Mouse (Mus musculus): ENCODE results near the gene Shcbp1. TPM values are rescaled to one million over a fixed set of nuclear protein-coding genes. Genes with fewer than 3 reads are reported as not detected.
"Not testable (repeated sequence)": the region's sequence is repeated elsewhere in the genome, so short reads cannot be mapped to it uniquely, and the experiment has no call there.

Shcbp1 gene
- polyA plus RNA-seq, 1 experiment: 1.4 TPM

DNA sequence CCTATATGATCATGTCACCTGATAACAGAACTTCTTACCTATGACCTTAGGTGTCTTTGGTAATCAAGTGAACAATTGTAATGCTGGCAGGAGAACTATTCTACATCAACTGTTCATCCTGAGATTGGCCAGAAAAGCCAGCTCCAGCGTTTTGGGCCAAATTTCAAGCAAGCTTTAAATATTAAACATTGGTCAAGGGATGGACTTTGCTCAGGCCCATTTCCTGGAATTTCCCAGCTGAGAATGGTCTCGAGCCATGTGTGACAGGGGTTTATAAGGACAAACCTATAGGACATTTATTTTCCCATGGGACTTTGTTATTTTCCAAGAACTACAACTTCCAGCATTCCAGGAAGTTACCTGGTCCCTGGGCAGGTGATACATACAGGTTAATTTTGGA lies 63.8 kb downstream of the Shcbp1 start:
- Histone ChIP-seq H3K4me1 (ENCODE audit: control insufficient read depth, insufficient read depth, low read length) (no peaks in the 10 kb centered on the region), H3K4me3 (replicated peaks; ENCODE audit: insufficient read depth, low read depth, low read length) (no peak overlapping the region), H3K27me3 (ENCODE audit: control insufficient read depth, insufficient read depth, low read length) (no peaks in the 10 kb centered on the region), H3K27ac (ENCODE audit: insufficient read depth, low read length) (no peak overlapping the region)
- 51% methylated on average over 2 of the region's 2 CpGs for WGBS
- TF ChIP-seq POLR2A (IDR thresholded peaks at IDR 0.05; ENCODE audit: borderline replicate concordance, insufficient read depth, low read length) (no peak), CTCF (IDR thresholded peaks at IDR 0.05; ENCODE audit: borderline replicate concordance, insufficient read depth, low read depth, low read length) (no peak)
- no peak for DNase-seq

DNA sequence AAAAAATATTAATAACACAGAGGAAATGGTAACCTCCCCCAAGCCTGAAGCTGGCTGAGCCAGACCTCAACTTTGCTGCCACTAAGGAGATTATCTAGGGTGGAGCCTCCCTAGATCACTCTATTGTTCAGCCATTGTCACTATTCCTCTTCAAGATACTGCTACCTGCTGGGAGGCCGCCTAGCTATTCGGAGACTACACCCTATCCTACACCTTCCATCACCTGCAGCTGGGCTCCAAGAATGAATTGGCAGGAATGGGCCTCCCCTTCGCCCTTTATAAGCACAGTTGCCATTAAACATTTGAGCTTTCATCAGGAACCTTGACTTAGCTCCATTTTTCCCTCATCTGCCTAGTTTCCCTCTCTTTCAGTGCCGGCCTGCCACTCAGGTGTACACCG lies 71.0 kb downstream of the Shcbp1 start:
- not testable (repeated sequence) for H3K27me3 ChIP-seq (ENCODE audit: control insufficient read depth, insufficient read depth, low read length); H3K27ac ChIP-seq (ENCODE audit: insufficient read depth, low read length); DNase-seq; H3K4me1 ChIP-seq (ENCODE audit: control insufficient read depth, insufficient read depth, low read length); H3K4me3 ChIP-seq (replicated peaks; ENCODE audit: insufficient read depth, low read depth, low read length)
- WGBS: 71% methylated on average over 5 of the region's 5 CpGs

DNA sequence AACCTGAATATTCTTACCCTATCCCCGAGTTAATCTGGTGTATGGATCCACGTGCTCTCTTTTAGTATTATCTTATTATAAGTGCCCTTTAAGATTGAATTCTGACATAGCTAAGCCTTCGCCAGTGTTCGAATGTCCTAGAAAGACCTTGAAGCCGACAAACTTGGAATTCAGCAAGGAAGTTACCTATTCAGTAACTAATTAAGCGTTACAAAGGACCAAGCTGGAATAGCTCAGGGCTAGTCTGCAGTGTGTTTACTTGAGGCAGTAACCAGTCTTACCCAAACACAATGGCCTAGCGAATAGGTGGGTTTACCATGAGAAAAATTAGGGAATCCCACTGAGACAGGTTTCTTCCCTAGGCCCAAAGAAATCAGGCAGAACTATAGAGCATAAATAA lies 71.5 kb downstream of the Shcbp1 start:
- not testable (repeated sequence) for H3K27me3 ChIP-seq (ENCODE audit: control insufficient read depth, insufficient read depth, low read length); H3K27ac ChIP-seq (ENCODE audit: insufficient read depth, low read length); DNase-seq; H3K4me1 ChIP-seq (ENCODE audit: control insufficient read depth, insufficient read depth, low read length); H3K4me3 ChIP-seq (replicated peaks; ENCODE audit: insufficient read depth, low read depth, low read length)
- WGBS: 84% methylated on average over 7 of the region's 7 CpGs

DNA sequence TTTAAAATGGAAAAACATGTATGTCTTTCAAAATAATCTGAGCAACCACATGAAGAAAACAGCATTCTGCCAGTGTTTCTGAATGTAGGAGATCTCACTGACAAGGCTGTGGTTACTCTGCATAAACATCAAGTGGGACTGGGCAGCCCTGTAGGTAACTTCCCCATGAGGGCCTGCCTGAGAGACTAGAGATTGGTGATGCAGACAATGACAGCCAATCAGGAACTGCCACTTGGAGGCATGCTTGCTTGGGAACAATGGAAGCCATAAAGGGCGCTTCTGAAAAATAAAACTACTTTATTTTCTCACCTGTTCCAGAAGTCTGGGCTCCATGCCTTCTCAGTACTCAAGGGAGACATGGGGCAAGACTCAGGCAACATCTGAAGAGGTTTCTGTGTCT lies 87.7 kb downstream of the Shcbp1 start:
- H3K4me1 ChIP-seq (ENCODE audit: control insufficient read depth, insufficient read depth, low read length): no peaks in the 10 kb centered on the region
- no peak for DNase-seq
- WGBS: 29% methylated on average over 1 of the region's 1 CpGs
- TF ChIP-seq POLR2A (IDR thresholded peaks at IDR 0.05; ENCODE audit: borderline replicate concordance, insufficient read depth, low read length): no peak
- no peak for TF ChIP-seq CTCF (IDR thresholded peaks at IDR 0.05; ENCODE audit: borderline replicate concordance, insufficient read depth, low read depth, low read length)
- H3K4me3 ChIP-seq (replicated peaks; ENCODE audit: insufficient read depth, low read depth, low read length): no peak overlapping the region
- no peaks in the 10 kb centered on the region for H3K27me3 ChIP-seq (ENCODE audit: control insufficient read depth, insufficient read depth, low read length)
- no peak overlapping the region for H3K27ac ChIP-seq (ENCODE audit: insufficient read depth, low read length)

Other genes starting within 250 kb of the Shcbp1 start
- 7.2 and 7.5 TPM in 2 replicates for gene Zfp958, start 166.4 kb downstream of the Shcbp1 start, polyA plus RNA-seq (2012; rRNA removed)